7 mouse cellular contexts compared by ENCODE assay signal in genomic region chr15:79951226-79951625, GRCm38 (mm10). TPM values are rescaled to one million over a fixed set of nuclear protein-coding genes. Genes with fewer than 3 reads are reported as not detected.
DNase-seq lines count a peak whose midpoint lies in the region; ATAC-seq and TF ChIP-seq lines count a peak whose summit lies in the region.

No protein-coding gene starts in this region.

- H3K27ac ChIP-seq in layer of hippocampus, adult 2 months, result peak overlapping the region; percentile 81; the same call in 1 of the 2 replicates
- peak overlapping the region; percentile 58 for H3K27ac ChIP-seq in embryonic facial prominence, embryonic 15.5 days (replicated peaks)
- peak overlapping the region; percentile 64; the same call in 1 of the 2 replicates for H3K27ac ChIP-seq in hindbrain, embryonic 14.5 days
- peak overlapping the region; percentile 74; the same call in 1 of the 2 replicates for H3K27ac ChIP-seq in midbrain, embryonic 16.5 days (ENCODE audit: low read length)

- WGBS in embryonic facial prominence, embryonic 15.5 days, result 57% methylated on average over 6 of the region's 6 CpGs
- WGBS in hindbrain, embryonic 14.5 days, result 76% methylated on average over 6 of the region's 6 CpGs
- 65% methylated on average over 6 of the region's 6 CpGs for WGBS in midbrain, embryonic 16.5 days

- peaks cover 41% of the 10 kb centered on the region for H3K4me1 ChIP-seq in embryonic facial prominence, embryonic 15.5 days
- H3K4me1 ChIP-seq in hindbrain, embryonic 14.5 days (replicated peaks; ENCODE audit: control insufficient read depth, insufficient read depth, low read length), result peaks cover 20% of the 10 kb centered on the region
- peaks cover 20% of the 10 kb centered on the region for H3K4me1 ChIP-seq in midbrain, embryonic 16.5 days (ENCODE audit: control insufficient read depth, insufficient read depth, low read length)

- no peak overlapping the region for H3K4me3 ChIP-seq in layer of hippocampus, adult 2 months
- no peak overlapping the region for H3K4me3 ChIP-seq in embryonic facial prominence, embryonic 15.5 days (replicated peaks)
- no peak overlapping the region for H3K4me3 ChIP-seq in hindbrain, embryonic 14.5 days (replicated peaks; ENCODE audit: low read length)
- no peak overlapping the region; the same call in 1 of the 2 replicates for H3K4me3 ChIP-seq in midbrain, embryonic 16.5 days (ENCODE audit: low read depth, low read length)

- no peak for DNase-seq in layer of hippocampus, adult 2 months (ENCODE audit: low spot score in 2 of 2)
- no peak for DNase-seq in layer of hippocampus, postnatal 25 days (ENCODE audit: extremely low spot score in 1 of 2, low spot score in 1 of 2)
- DNase-seq in hindbrain, embryonic 14.5 days (ENCODE audit: low spot score), result no peak
- DNase-seq in cerebellum, postnatal 10 days, result no peak
- no peak for DNase-seq in urinary bladder, postnatal 25 days (ENCODE audit: low spot score)

- no peak for TF ChIP-seq CTCF in layer of hippocampus, adult 2 months (conservative IDR thresholded peaks at IDR 0.05)

- no peak for ATAC-seq in embryonic facial prominence, embryonic 15.5 days (ENCODE audit: insufficient number of reproducible peaks, low FRiP score, low TSS enrichment, low read depth)
- ATAC-seq in hindbrain, embryonic 14.5 days (ENCODE audit: low FRiP score), result no peak
- no peak for ATAC-seq in midbrain, embryonic 16.5 days

- H3K27me3 ChIP-seq in embryonic facial prominence, embryonic 15.5 days, result no peaks in the 10 kb centered on the region
- H3K27me3 ChIP-seq in hindbrain, embryonic 14.5 days (ENCODE audit: control insufficient read depth, insufficient read depth, low read length), result no peaks in the 10 kb centered on the region
- H3K27me3 ChIP-seq in midbrain, embryonic 16.5 days (ENCODE audit: control insufficient read depth, insufficient read depth, low read depth, low read length), result no peaks in the 10 kb centered on the region

- H3K4me2 ChIP-seq in embryonic facial prominence, embryonic 15.5 days (replicated peaks), result peak overlapping the region; percentile 56; the same call in 1 of the 2 replicates
- H3K4me2 ChIP-seq in hindbrain, embryonic 14.5 days (replicated peaks), result peak overlapping the region; percentile 69; the same call in 1 of the 2 replicates
- H3K4me2 ChIP-seq in midbrain, embryonic 16.5 days (ENCODE audit: low read length), result peak overlapping the region; percentile 82

- no peaks in the 10 kb centered on the region for H3K36me3 ChIP-seq in embryonic facial prominence, embryonic 15.5 days
- H3K36me3 ChIP-seq in hindbrain, embryonic 14.5 days (replicated peaks; ENCODE audit: control insufficient read depth, insufficient read depth), result no peaks in the 10 kb centered on the region
- no peaks in the 10 kb centered on the region for H3K36me3 ChIP-seq in midbrain, embryonic 16.5 days (ENCODE audit: control insufficient read depth, insufficient read depth, low read length)

- no peak overlapping the region for H3K9ac ChIP-seq in embryonic facial prominence, embryonic 15.5 days
- H3K9ac ChIP-seq in hindbrain, embryonic 14.5 days, result peak overlapping the region; percentile 61; the same call in 1 of the 2 replicates
- peak overlapping the region; percentile 68; the same call in 1 of the 2 replicates for H3K9ac ChIP-seq in midbrain, embryonic 16.5 days (ENCODE audit: low read depth, low read length)

- H3K9me3 ChIP-seq in embryonic facial prominence, embryonic 15.5 days (replicated peaks), result no peaks in the 10 kb centered on the region
- H3K9me3 ChIP-seq in hindbrain, embryonic 14.5 days (ENCODE audit: control insufficient read depth, low read length), result no peaks in the 10 kb centered on the region
- no peaks in the 10 kb centered on the region for H3K9me3 ChIP-seq in midbrain, embryonic 16.5 days (replicated peaks; ENCODE audit: control insufficient read depth, low read length, poor library complexity, severe bottlenecking)

RNA-seq across cellular contexts. Expression of gene Cbx7, which starts 19.7 kb away (rescaled TPM):
- 10 to 100 TPM; 49.8 to 50.3 TPM for total RNA-seq in layer of hippocampus, adult 2 months (2021)
- 10 to 100 TPM; 32.1 to 35.7 TPM for total RNA-seq in layer of hippocampus, postnatal 25 days (2021)
- 3.1 and 4.6 TPM in 2 replicates for polyA plus RNA-seq in embryonic facial prominence, embryonic 15.5 days (2015; fragmentation: Nextera tagmentation; extraction: Ambion mirVana)
- polyA plus RNA-seq in hindbrain, embryonic 14.5 days (2014; fragmentation: Nextera tagmentation; extraction: Ambion mirVana), result 3.2 and 4.0 TPM in 2 replicates
- 4.8 and 5.0 TPM in 2 replicates for polyA plus RNA-seq in midbrain, embryonic 16.5 days (2015; fragmentation: Nextera tagmentation; extraction: Ambion mirVana)

RNA-seq across cellular contexts. Expression of gene Apobec3, which starts 59.8 kb away (rescaled TPM):
- 1 to 10 TPM; 5.5 to 5.8 TPM for total RNA-seq in layer of hippocampus, adult 2 months (2021)
- total RNA-seq in layer of hippocampus, postnatal 25 days (2021), result 1 to 10 TPM; 3.7 to 5.0 TPM
- 16.7 and 19.2 TPM in 2 replicates for polyA plus RNA-seq in embryonic facial prominence, embryonic 15.5 days (2015; fragmentation: Nextera tagmentation; extraction: Ambion mirVana)
- polyA plus RNA-seq in hindbrain, embryonic 14.5 days (2014; fragmentation: Nextera tagmentation; extraction: Ambion mirVana), result 4.9 and 5.1 TPM in 2 replicates
- 3.8 and 4.2 TPM in 2 replicates for polyA plus RNA-seq in midbrain, embryonic 16.5 days (2015; fragmentation: Nextera tagmentation; extraction: Ambion mirVana)
